Mouse (Mus musculus) forebrain, embryonic 16.5 days (tissue): ENCODE data around the gene Gnai2. TPM values are rescaled to one million over a fixed set of nuclear protein-coding genes. Genes with fewer than 3 reads are reported as not detected.
"Not testable (repeated sequence)": the region's sequence is repeated elsewhere in the genome, so short reads cannot be mapped to it uniquely, and the experiment has no call there.

Experiments
- ATAC-seq: fragments of 200-750 bp; cut with Nextera tagmentation; 2 replicates; pipeline ENCODE4 v1.8.0; 2017; ENCODE audit warnings: mild to moderate bottlenecking, moderate library complexity
- H3K27ac ChIP-seq: fragments of 300-500 bp; sonication (generic); 2 replicates; pipeline ENCODE4 v1.5.1; 2014; ENCODE audit warnings: low read length, control low read depth
- H3K27me3 ChIP-seq: fragments of 300-500 bp; sonication (generic); replicated peaks from 2 replicates; pipeline ENCODE4 v1.6.1; 2014; ENCODE audit warnings: low read length; ENCODE audit not compliant: control insufficient read depth, insufficient read depth
- H3K36me3 ChIP-seq: fragments of 300-500 bp; sonication (generic); 2 replicates; pipeline ENCODE4 v1.6.1; 2014; ENCODE audit not compliant: control insufficient read depth, insufficient read depth
- H3K4me1 ChIP-seq: fragments of 300-500 bp; sonication (generic); replicated peaks from 2 replicates; pipeline ENCODE4 v1.6.1; 2014; ENCODE audit warnings: low read length; ENCODE audit not compliant: control insufficient read depth, insufficient read depth
- H3K4me2 ChIP-seq: fragments of 300-500 bp; sonication (generic); 2 replicates; pipeline ENCODE4 v1.6.1; 2014; ENCODE audit warnings: mild to moderate bottlenecking, low read length, control low read depth
- H3K4me3 ChIP-seq: fragments of 300-500 bp; sonication (generic); replicated peaks from 2 replicates; pipeline ENCODE4 v1.5.1; 2014; ENCODE audit warnings: mild to moderate bottlenecking, low read length, control low read depth
- H3K9ac ChIP-seq: fragments of 300-500 bp; sonication (generic); replicated peaks from 2 replicates; pipeline ENCODE4 v1.6.1; 2014; ENCODE audit warnings: low read depth, low read length, control low read depth
- H3K9me3 ChIP-seq: fragments of 300-500 bp; sonication (generic); 2 replicates; pipeline ENCODE4 v1.6.1; 2016; ENCODE audit warnings: low read length; ENCODE audit not compliant: control insufficient read depth
- WGBS: fragments of 180-500 bp; shearing (Covaris S2); extraction: QIAGEN DNeasy Blood & Tissue Kit; methylation state at CpG from one replicate; pipeline ENCODE4 v1.1.7; 2014; 5-methylcytosine and 5-hydroxymethylcytosine counted together
- polyA plus RNA-seq: library from polyadenylated mRNA; unstranded; fragments of >200 nt; fragmentation: Nextera tagmentation; extraction: Ambion mirVana; gene quantifications from 2 replicates; pipeline ENCODE4 v1.2.1, GENCODE M21; 2015

The Gnai2 gene
- polyA plus RNA-seq, 1 experiment from 2014 or later: 299 TPM

GRCm38 (mm10) chr9:107579023-107579900 is 55.9 kb downstream of the Gnai2 start:
- Histone ChIP-seq H3K27me3 (no peaks in the 10 kb centered on the region), H3K4me2 (no peak overlapping the region), H3K9ac (no peak overlapping the region), H3K36me3 (peaks cover 8% of the 10 kb centered on the region; the same call in 1 of the 2 replicates), H3K4me1 (peaks cover 29% of the 10 kb centered on the region), H3K4me3 (no peak overlapping the region), H3K27ac (peak overlapping the region; percentile 92), H3K9me3 (no peaks in the 10 kb centered on the region)
- 93% methylated on average over 14 of the region's 14 CpGs for WGBS
- no peak for ATAC-seq

DNA sequence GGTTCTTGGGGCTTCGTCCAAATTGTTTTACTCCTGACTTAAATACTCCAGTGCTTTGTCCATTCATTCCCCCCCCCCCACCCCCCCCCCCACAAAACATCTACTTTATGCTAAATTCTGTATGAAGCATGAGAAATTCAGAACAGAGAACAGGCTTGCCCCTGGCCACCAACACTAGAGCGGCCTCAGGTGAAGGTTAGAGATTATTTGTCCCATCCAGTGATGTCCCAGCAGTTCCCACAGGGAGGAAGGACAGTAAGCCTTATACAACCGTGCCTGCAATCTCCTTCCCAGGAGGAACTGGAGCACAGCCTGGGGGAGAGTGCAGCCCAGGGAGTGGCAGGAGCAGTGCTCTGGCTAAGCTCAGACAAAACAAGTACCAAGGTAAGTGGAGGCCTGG is 56.6 kb downstream of the Gnai2 start, which contains the start of gene Naa80:
Gene Naa80 (plus strand): TSS at position 301 of the 400 bp plus-strand sequence.
- no peaks in the 10 kb centered on the region for H3K9me3 ChIP-seq
- no peak within 1 kb of the TSS for H3K4me2 ChIP-seq
- H3K27me3 ChIP-seq: no peaks in the 10 kb centered on the region
- peaks cover 10% of the 10 kb centered on the region; the same call in 1 of the 2 replicates for H3K36me3 ChIP-seq
- no peak within 1 kb of the TSS for H3K4me3 ChIP-seq
- no peak within 1 kb of the TSS for H3K9ac ChIP-seq
- peak within 1 kb of the TSS; percentile 92 for H3K27ac ChIP-seq
- H3K4me1 ChIP-seq: peaks cover 29% of the 10 kb centered on the region
- ATAC-seq: no peak
- 88% methylated on average over 3 of the region's 3 CpGs for WGBS

- no peak for ATAC-seq
- Histone ChIP-seq H3K9me3 (no peaks in the 10 kb centered on the region), H3K27me3 (no peaks in the 10 kb centered on the region), H3K4me3 (no peak overlapping the region), H3K36me3 (peaks cover 14% of the 10 kb centered on the region; the same call in 1 of the 2 replicates), H3K4me1 (peaks cover 29% of the 10 kb centered on the region), H3K9ac (no peak overlapping the region), H3K4me2 (no peak overlapping the region), H3K27ac (no peak overlapping the region)
- WGBS: 90% methylated on average over 10 of the region's 10 CpGs
Observed at GRCm38 (mm10) chr9:107577871-107578270, 57.3 kb downstream of the Gnai2 start.

- Histone ChIP-seq H3K4me2 (peak within 1 kb of the TSS; percentile 32; the same call in 1 of the 2 replicates), H3K9me3 (no peaks in the 10 kb centered on the region), H3K27ac (0 out of 2 replicates have a peak within 1 kb of the TSS, but pooled peaks have one; percentile 16), H3K27me3 (no peaks in the 10 kb centered on the region), H3K36me3 (peaks cover 27% of the 10 kb centered on the region), H3K9ac (0 out of 2 replicates have a peak within 1 kb of the TSS, but pooled peaks have one; percentile 27), H3K4me1 (peaks cover 34% of the 10 kb centered on the region), H3K4me3 (peak within 1 kb of the TSS; percentile 17)
- ATAC-seq: peak; percentile 63
- 26% methylated on average over 16 of the region's 16 CpGs for WGBS
Observed at GRCm38 (mm10) chr9:107576357-107577107, 58.6 kb downstream of the Gnai2 start, which contains the start of gene Hyal1. Gene Hyal1 (plus strand): TSS chr9:107576927.

DNA sequence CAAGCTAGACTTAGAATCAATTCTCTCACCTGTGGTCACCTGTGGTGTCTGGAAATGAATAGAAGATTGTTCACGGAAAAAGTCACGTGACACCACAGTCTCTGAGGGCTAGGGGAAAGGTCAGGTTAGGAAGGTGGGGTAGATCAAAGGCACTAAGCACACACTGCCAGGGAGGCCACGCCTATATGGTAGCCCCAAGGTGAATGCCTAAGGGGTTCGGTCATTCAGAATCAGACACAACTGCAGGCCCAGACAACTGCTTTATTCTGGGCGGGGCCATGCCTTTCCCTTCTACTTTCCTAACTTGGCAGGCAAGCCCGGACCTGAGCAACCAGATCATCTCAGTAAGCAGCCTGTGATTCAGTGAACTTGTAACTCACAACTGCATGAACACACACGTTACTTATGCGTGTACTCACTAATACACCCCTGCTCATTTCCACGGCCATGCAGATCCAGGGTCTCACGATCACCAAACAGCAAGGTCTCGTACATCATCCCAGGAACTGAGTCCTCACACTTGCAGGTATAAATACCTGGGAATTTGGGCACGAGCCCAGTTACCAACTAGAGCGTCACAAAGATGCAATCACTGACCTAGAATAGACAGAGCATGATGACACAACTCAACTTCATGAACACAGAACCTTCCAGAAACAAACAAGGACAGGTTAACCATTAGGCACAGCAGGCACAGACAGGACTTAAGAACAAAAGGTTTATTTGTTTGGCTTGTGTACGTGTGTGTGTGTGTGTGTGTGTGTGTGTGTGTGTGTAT is 59.4 kb downstream of the Gnai2 start:
- no peaks in the 10 kb centered on the region for H3K27me3 ChIP-seq
- no peak overlapping the region for H3K27ac ChIP-seq
- no peak overlapping the region for H3K9ac ChIP-seq
- no peak overlapping the region for H3K4me2 ChIP-seq
- peaks cover 35% of the 10 kb centered on the region for H3K4me1 ChIP-seq
- H3K36me3 ChIP-seq: peaks cover 27% of the 10 kb centered on the region
- no peak overlapping the region for H3K4me3 ChIP-seq
- no peaks in the 10 kb centered on the region for H3K9me3 ChIP-seq
- no peak for ATAC-seq
- 88% methylated on average over 14 of the region's 14 CpGs for WGBS

GRCm38 (mm10) chr9:107573774-107574173 is 61.4 kb downstream of the Gnai2 start:
- H3K9ac ChIP-seq, H3K4me2 ChIP-seq, H3K27ac ChIP-seq, H3K4me3 ChIP-seq, H3K27me3 ChIP-seq, H3K9me3 ChIP-seq, ATAC-seq: not testable (repeated sequence)
- WGBS: 80% methylated on average over 6 of the region's 6 CpGs
- Histone ChIP-seq H3K4me1 (peaks cover 32% of the 10 kb centered on the region), H3K36me3 (peaks cover 27% of the 10 kb centered on the region)

DNA sequence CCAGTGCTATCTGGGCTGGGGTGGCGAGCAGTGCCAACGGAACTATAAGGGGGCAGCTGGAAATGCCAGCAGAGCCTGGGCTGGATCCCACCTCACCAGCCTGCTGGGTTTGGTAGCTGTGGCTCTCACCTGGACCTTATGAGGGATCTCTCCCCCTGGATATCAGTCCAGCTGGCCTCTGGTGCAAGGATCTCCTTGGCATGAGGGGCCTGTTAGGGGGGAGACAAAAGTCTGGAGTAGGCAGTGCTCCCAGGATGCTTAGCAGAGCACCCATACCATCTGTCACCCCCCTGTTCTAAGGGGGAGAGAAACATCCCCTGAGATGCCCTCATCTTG is 62.9 kb downstream of the Gnai2 start:
- Histone ChIP-seq H3K4me1 (peaks cover 41% of the 10 kb centered on the region), H3K36me3 (peaks cover 27% of the 10 kb centered on the region), H3K9ac (no peak overlapping the region), H3K4me2 (no peak overlapping the region), H3K9me3 (no peaks in the 10 kb centered on the region), H3K4me3 (no peak overlapping the region), H3K27me3 (no peaks in the 10 kb centered on the region), H3K27ac (no peak overlapping the region)
- ATAC-seq: no peak
- WGBS: 92% methylated on average over 2 of the region's 2 CpGs

DNA sequence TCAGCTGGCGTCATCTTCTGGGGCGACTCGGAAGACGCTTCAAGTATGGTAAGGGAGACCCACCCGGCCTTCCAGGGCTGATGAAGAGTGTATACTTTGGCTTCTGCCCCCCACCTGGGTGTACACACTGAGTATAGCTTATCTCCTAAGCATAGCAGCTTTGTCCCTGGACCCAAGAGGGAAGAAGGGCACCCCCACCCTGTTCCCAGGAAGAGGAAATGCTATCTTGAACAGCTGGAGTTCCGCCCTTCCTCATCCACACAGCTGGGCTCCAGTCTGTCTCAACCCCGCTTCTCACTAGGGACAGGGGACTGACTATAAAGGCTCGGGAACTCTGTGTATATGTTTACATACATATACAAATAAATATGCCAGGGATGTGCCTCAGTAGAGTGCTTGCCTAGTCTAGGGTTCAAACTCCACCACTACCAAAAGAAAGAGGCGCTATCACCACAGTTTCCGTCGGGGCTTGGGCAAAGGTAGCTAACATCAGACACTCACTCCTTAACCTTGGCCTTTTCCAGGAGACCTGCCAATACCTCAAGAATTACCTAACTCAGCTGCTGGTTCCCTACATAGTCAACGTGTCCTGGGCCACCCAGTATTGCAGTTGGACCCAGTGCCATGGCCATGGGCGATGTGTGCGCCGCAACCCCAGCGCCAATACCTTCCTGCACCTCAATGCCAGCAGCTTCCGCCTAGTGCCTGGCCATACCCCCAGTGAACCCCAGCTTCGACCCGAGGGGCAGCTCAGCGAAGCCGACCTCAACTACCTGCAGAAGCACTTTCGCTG is 63.4 kb downstream of the Gnai2 start:
- Histone ChIP-seq H3K27me3 (no peaks in the 10 kb centered on the region), H3K4me1 (peaks cover 38% of the 10 kb centered on the region), H3K36me3 (peaks cover 27% of the 10 kb centered on the region), H3K9me3 (no peaks in the 10 kb centered on the region), H3K4me2 (no peak overlapping the region), H3K27ac (no peak overlapping the region), H3K4me3 (no peak overlapping the region), H3K9ac (no peak overlapping the region)
- 95% methylated on average over 22 of the region's 22 CpGs for WGBS
- no peak for ATAC-seq
